Mouse (Mus musculus): Measurements from ENCODE around the gene Krt12.

GRCm38 (mm10) chr11:99441220-99441619, 19.2 kb upstream of the Krt12 start:
- TF ChIP-seq CTCF (IDR thresholded peaks at IDR 0.05; ENCODE audit: insufficient read depth, low read length) (no peak), POLR2A (IDR thresholded peaks at IDR 0.05; ENCODE audit: borderline replicate concordance, extremely low read depth, low read depth, low read length) (no peak)

All from lung, adult 2 months (tissue).